Comparison of ENCODE assay signal across 8 mouse cellular contexts in the genomic region with DNA sequence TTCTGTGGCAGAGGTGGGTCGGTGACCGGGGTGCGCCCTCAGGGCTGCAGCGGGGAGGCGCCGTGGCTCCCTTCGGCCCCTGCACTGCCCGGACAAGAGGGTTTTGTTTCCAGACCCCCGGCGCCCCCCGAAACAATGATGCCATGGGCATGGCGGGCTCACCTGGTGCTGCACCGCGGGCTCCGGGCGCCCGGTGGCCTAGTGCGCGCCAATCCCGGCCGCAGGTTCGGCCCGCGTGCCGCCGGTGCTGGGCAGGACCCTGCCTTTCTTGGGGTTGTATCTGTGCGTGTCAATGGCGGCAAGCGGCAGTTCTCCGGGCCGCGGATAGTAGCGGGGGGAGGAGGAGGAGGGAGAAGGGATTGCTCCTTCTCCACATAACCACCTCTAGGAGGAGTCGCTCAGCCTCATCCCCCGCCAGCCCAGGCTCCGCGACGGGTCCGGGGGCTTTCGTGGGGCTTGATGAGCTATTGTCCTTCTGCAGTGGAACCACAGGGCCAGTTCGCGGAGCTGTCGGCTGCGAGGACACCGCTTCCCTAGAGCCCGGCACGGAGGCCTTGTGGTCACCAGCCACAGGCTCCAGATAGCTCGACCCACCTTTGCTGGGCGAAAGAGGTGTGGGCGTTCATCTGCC. TPM values are rescaled to one million over a fixed set of nuclear protein-coding genes. Genes with fewer than 3 reads are reported as not detected.
DNase-seq lines count a peak whose midpoint lies in the region; ATAC-seq and TF ChIP-seq lines count a peak whose summit lies in the region.

H2afy2 (minus strand) TSS at position 527 of the 631 bp plus-strand sequence.

- ATAC-seq in frontal cortex, adult (ENCODE audit: low TSS enrichment), result peak; percentile 76

- under 1% methylated on average over 50 of the region's 50 CpGs for WGBS in lung, adult 2 months

- H3K9me3 ChIP-seq in ES-E14 (ENCODE audit: control insufficient read depth, insufficient read depth, low read depth, low read length), result no peaks in the 10 kb centered on the region

- H3K9ac ChIP-seq in ES-E14 (ENCODE audit: insufficient read depth, low read depth, low read length, poor library complexity, severe bottlenecking), result peak within 1 kb of the TSS; percentile 93

- peak; percentile 47 for DNase-seq in ES-E14 (ENCODE audit: low read depth, low spot score)
- peak; percentile 78 for DNase-seq in cerebellum, adult 8-10 months
- peak; percentile 76 for DNase-seq in heart, postnatal 4 days
- DNase-seq in layer of hippocampus, adult 9-11 months, result peak; percentile 62
- peak; percentile 45 for DNase-seq in lung, adult 2 months
- peak; percentile 46 for DNase-seq in ovary, postnatal 14 days (ENCODE audit: low spot score)
- peak; percentile 52 for DNase-seq in urinary bladder, postnatal 25 days (ENCODE audit: low spot score)

- in situ Hi-C loops in ES-E14 (cut with MboI; ENCODE audit: low sequenced_read_pairs in 2 of 2, unreplicated experiment in 2 of 2), result no loop called here

- H3K4me1 ChIP-seq in ES-E14 (ENCODE audit: control insufficient read depth in 2 of 2, insufficient read depth in 2 of 2, low read length in 2 of 2, poor library complexity in 1 of 2), result peaks cover 4 to 7% of the 10 kb centered on the region in 2 experiments
- no peaks in the 10 kb centered on the region for H3K4me1 ChIP-seq in lung, adult 2 months (ENCODE audit: control insufficient read depth, insufficient read depth, low read length)

- TF ChIP-seq CTCF in lung, adult 2 months (IDR thresholded peaks at IDR 0.05; ENCODE audit: insufficient read depth, low read length), result 0 out of 2 replicates have a peak, but pooled peaks have one; percentile 8

- peak within 1 kb of the TSS; percentile 49; the same call in 1 of the 2 replicates for H3K27ac ChIP-seq in ES-E14 (ENCODE audit: insufficient read depth, low read depth, low read length, poor library complexity, severe bottlenecking)

- no peaks in the 10 kb centered on the region for H3K36me3 ChIP-seq in ES-E14 (ENCODE audit: control insufficient read depth, insufficient read depth, low read length, poor library complexity, severe bottlenecking)

- peak within 1 kb of the TSS; percentile 92 to 99 for H3K4me3 ChIP-seq in ES-E14 (ENCODE audit: insufficient read depth in 1 of 2, low read depth in 1 of 2, low read length in 2 of 2, poor library complexity in 1 of 2, severe bottlenecking in 1 of 2)
- H3K4me3 ChIP-seq in lung, adult 2 months (replicated peaks; ENCODE audit: extremely low read depth, low read depth, low read length), result peak within 1 kb of the TSS; percentile 66

- no peak for TF ChIP-seq POLR2A in lung, adult 2 months (IDR thresholded peaks at IDR 0.05; ENCODE audit: borderline replicate concordance, extremely low read depth, low read depth, low read length)

TF ChIP-seq in ES-E14, 5 proteins besides CTCF, POLR2A, EP300 and RAD21:
- no peak for TF ChIP-seq ZNF384 (IDR thresholded peaks at IDR 0.05; ENCODE audit: low read depth, low read length)
- peak; percentile 43; the same call in 1 of the 2 replicates for TF ChIP-seq HCFC1 (IDR thresholded peaks at IDR 0.05; ENCODE audit: borderline replicate concordance, insufficient read depth, low read length)
TF ChIP-seq in ES-E14: peak in this region for 1.

RNA-seq across cellular contexts. Expression of gene H2afy2, which starts in this region (rescaled TPM):
- total RNA-seq in ES-E14 (2012; rRNA removed), result 18.7 and 25.7 TPM in 2 replicates
- 10 to 100 TPM; 22.8 to 24.4 TPM for total RNA-seq in heart, postnatal 4 days (2021)
- polyA plus RNA-seq in lung, adult 2 months (2012; rRNA removed), result 5.4 and 6.5 TPM in 2 replicates

Comparison
In these comparisons a context has a peak if more than half of its experiments do, and no peak if none do; other contexts are left out.
1. Peak in every context shown above with its lines: DNase-seq, ATAC-seq, H3K4me3 ChIP-seq and H3K27ac ChIP-seq.